Mouse (Mus musculus): ENCODE measurements around the gene 4933427I04Rik.

GRCm38 (mm10) chr4:123904333-123905125 lies 45.0 kb downstream of the 4933427I04Rik start, which contains the start of gene Mycbp:
- TF ChIP-seq HCFC1 (IDR thresholded peaks at IDR 0.05; ENCODE audit: borderline replicate concordance, insufficient read depth, low read length) (peak; percentile 72; the same call in 1 of the 2 replicates), ZNF384 (IDR thresholded peaks at IDR 0.05; ENCODE audit: low read depth, low read length) (no peak), CHD2 (IDR thresholded peaks at IDR 0.05; ENCODE audit: low read depth, low read length) (no peak)

Measured in ES-E14 (cell line).